Mouse (Mus musculus) megakaryocyte, embryonic 14.5 days (primary cell): ENCODE results near the gene Sptlc2.

ENCODE experiments used
- FLI1 ChIP-seq: IDR thresholded peaks from 2 replicates; pipeline ENCODE4 v1.6.1; 2012; ENCODE audit warnings: low read length, inconsistent platforms, mixed read lengths
- GATA1 ChIP-seq: IDR thresholded peaks from 3 replicates; pipeline ENCODE4 v1.6.1; 2012; ENCODE audit warnings: mixed read lengths, low read length, inconsistent platforms, borderline replicate concordance

GRCm38 (mm10) chr12:87330213-87330612, 57.9 kb downstream of the Sptlc2 start:
- TF ChIP-seq GATA1: no peak
- no peak for TF ChIP-seq FLI1
